Comparison of ENCODE assay signal across 8 mouse cellular contexts in the genomic region with DNA sequence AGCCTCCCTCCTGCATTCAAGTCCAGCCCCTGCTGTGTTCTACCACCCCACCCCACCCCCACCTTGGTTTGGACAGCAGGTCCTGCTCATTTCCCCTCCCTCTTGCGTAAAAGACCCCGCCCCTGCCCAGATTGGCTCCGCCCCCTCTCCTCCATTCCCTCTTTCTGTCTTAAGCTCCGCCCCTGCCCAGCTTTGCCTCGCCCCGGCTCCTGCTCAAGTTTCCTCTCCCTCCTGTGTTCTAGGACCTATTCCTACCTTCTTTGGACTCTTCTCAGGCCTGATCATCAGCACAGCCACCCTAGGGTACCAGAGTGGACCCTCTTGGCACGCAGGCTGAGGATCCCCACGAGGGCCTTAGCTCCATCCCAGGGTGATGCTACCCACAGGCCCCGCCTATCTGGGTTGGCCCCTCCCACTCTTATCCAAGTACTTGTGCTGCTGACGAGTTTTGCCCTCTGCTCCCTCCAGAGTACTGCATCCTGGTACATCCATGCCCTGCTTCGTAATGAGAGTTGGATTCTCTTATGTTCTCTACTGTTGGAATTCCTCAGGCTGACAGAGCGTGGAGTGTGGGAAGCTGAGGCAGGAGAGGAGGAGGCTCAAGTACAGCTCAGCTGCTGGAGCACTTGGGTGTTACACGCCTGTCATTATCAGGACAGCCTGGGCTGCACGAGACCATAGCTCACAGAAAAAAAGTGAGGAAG. TPM values are rescaled to one million over a fixed set of nuclear protein-coding genes. Genes with fewer than 3 reads are reported as not detected.
DNase-seq lines count a peak whose midpoint lies in the region; TF ChIP-seq lines count a peak whose summit lies in the region.

No protein-coding gene starts in this region.

- no peak for TF ChIP-seq RAD21 in CH12.LX (IDR thresholded peaks at IDR 0.05; ENCODE audit: low read depth, low read length)

- peak; percentile 92 for DNase-seq in heart, embryonic 10.5 days (ENCODE audit: low spot score)
- no peak for DNase-seq in heart, postnatal 10 days
- DNase-seq in CH12.LX (ENCODE audit: extremely low read depth), result peak; percentile 71
- DNase-seq in c-Kit-positive CD71-positive TER-119-positive erythroid progenitor cells, embryonic 14.5 days (ENCODE audit: low spot score), result peak; percentile 83
- peak; percentile 51 for DNase-seq in limb, embryonic 10.5 days (ENCODE audit: low spot score)
- peak; percentile 54 for DNase-seq in naive thymus-derived CD4-positive, alpha-beta T cell, adult 2 months (ENCODE audit: low read depth)
- no peak for DNase-seq in gastrocnemius, adult 8-10 months (ENCODE audit: low spot score in 2 of 2)
- DNase-seq in left cerebral cortex, postnatal 14 days (ENCODE audit: low spot score in 2 of 2), result no peak

- H3K4me1 ChIP-seq in heart, embryonic 10.5 days, result peaks cover 48% of the 10 kb centered on the region
- H3K4me1 ChIP-seq in CH12.LX (ENCODE audit: control insufficient read depth in 1 of 2, insufficient read depth in 2 of 2), result peaks cover 21 to 64% of the 10 kb centered on the region in 2 experiments
- H3K4me1 ChIP-seq in limb, embryonic 10.5 days, result peaks cover 57% of the 10 kb centered on the region

- H3K27ac ChIP-seq in heart, embryonic 10.5 days, result peak overlapping the region; percentile 56
- no peak overlapping the region for H3K27ac ChIP-seq in CH12.LX (ENCODE audit: insufficient read depth, low read depth)
- H3K27ac ChIP-seq in limb, embryonic 10.5 days, result 0 out of 2 replicates have a peak overlapping the region, but pooled peaks have one; percentile 27

- in situ Hi-C loops in CH12.LX (cut with MboI; ENCODE audit: low pct_ligation_motif_present, low pct_unique_long_range_greater_than_20kb, low sequenced_read_pairs), result no loop called here

- TF ChIP-seq EP300 in CH12.LX (IDR thresholded peaks at IDR 0.05; ENCODE audit: low read length), result no peak

- H3K9ac ChIP-seq in CH12.LX (ENCODE audit: insufficient read depth, low read depth), result no peak overlapping the region

- intact Hi-C loops in heart, postnatal 10 days (cut with DNase I), result loop anchor here (5.0 kb wide), 1 partner anchor 150 kb away; the partner anchor contains the start of gene Dus3l
- intact Hi-C loops in left cerebral cortex, postnatal 14 days (cut with DNase I), result no loop called here

- no peaks in the 10 kb centered on the region for H3K27me3 ChIP-seq in heart, embryonic 10.5 days (ENCODE audit: insufficient read depth, poor library complexity, severe bottlenecking)
- H3K27me3 ChIP-seq in CH12.LX (replicated peaks), result no peaks in the 10 kb centered on the region
- no peaks in the 10 kb centered on the region for H3K27me3 ChIP-seq in limb, embryonic 10.5 days (ENCODE audit: low read depth, poor library complexity, severe bottlenecking)

- no peaks in the 10 kb centered on the region for H3K9me3 ChIP-seq in heart, embryonic 10.5 days
- no peaks in the 10 kb centered on the region for H3K9me3 ChIP-seq in CH12.LX (replicated peaks; ENCODE audit: low read length)
- no peaks in the 10 kb centered on the region for H3K9me3 ChIP-seq in limb, embryonic 10.5 days (replicated peaks)

- H3K36me3 ChIP-seq in heart, embryonic 10.5 days, result peaks cover 41% of the 10 kb centered on the region
- peaks cover 39 to 47% of the 10 kb centered on the region in 2 experiments for H3K36me3 ChIP-seq in CH12.LX (replicated peaks in 1 of 2; ENCODE audit: control insufficient read depth in 1 of 2, insufficient read depth in 1 of 2, low read length in 1 of 2)
- peaks cover 46% of the 10 kb centered on the region for H3K36me3 ChIP-seq in limb, embryonic 10.5 days

- H3K79me2 ChIP-seq in CH12.LX (replicated peaks; ENCODE audit: control insufficient read depth, extremely low read depth, insufficient read depth, poor library complexity, severe bottlenecking), result peaks cover 54% of the 10 kb centered on the region

- no peak for TF ChIP-seq CTCF in CH12.LX (conservative IDR thresholded peaks at IDR 0.05 in 1 of 2, IDR thresholded peaks at IDR 0.05 in 1 of 2; ENCODE audit: low read depth in 2 of 2, low read length in 2 of 2)

- H3K4me3 ChIP-seq in heart, embryonic 10.5 days, result peak overlapping the region; percentile 39
- no peak overlapping the region for H3K4me3 ChIP-seq in CH12.LX (replicated peaks in 1 of 3; ENCODE audit: low read depth in 2 of 3, low read length in 2 of 3, poor library complexity in 1 of 3)
- peak overlapping the region; percentile 34 for H3K4me3 ChIP-seq in limb, embryonic 10.5 days

- TF ChIP-seq POLR2A in CH12.LX (IDR thresholded peaks at IDR 0.05; ENCODE audit: low read depth, low read length), result no peak

- dilution Hi-C loops in CH12.LX (cut with MboI; ENCODE audit: extremely low pct_ligation_motif_present, extremely low pct_unique_long_range_greater_than_20kb, low sequenced_read_pairs), result no loop called here

- no peak overlapping the region for H3K4me2 ChIP-seq in CH12.LX (ENCODE audit: insufficient read depth, low read depth, poor library complexity, severe bottlenecking)

- 13% methylated on average over 14 of the region's 14 CpGs for WGBS in heart, embryonic 10.5 days
- 11% methylated on average over 14 of the region's 14 CpGs for WGBS in limb, embryonic 10.5 days

TF ChIP-seq in CH12.LX, 34 proteins besides CTCF, POLR2A, EP300 and RAD21:
- TF ChIP-seq ETS1 (conservative IDR thresholded peaks at IDR 0.05; ENCODE audit: low read depth, low read length) (no peak), UBTF (IDR thresholded peaks at IDR 0.05; ENCODE audit: low read depth, low read length) (no peak), NRF1 (IDR thresholded peaks at IDR 0.05; ENCODE audit: low read depth, low read length) (no peak), MAX (IDR thresholded peaks at IDR 0.05; ENCODE audit: low read length) (no peak), ZMIZ1 (IDR thresholded peaks at IDR 0.05; ENCODE audit: low read depth, low read length) (no peak), HCFC1 (IDR thresholded peaks at IDR 0.05; ENCODE audit: low read depth, low read length) (no peak), MAZ (IDR thresholded peaks at IDR 0.05; ENCODE audit: low read depth, low read length) (no peak), SIN3A (IDR thresholded peaks at IDR 0.05; ENCODE audit: low read length) (no peak), CHD1 (IDR thresholded peaks at IDR 0.05; ENCODE audit: low read depth, low read length) (no peak), POLR2AphosphoS2 (IDR thresholded peaks at IDR 0.05; ENCODE audit: low read depth, low read length) (no peak), CHD2 (IDR thresholded peaks at IDR 0.05; ENCODE audit: low read length) (no peak), USF1 (IDR thresholded peaks at IDR 0.05; ENCODE audit: low read depth, low read length) (no peak), SMC3 (IDR thresholded peaks at IDR 0.05; ENCODE audit: low read depth, low read length) (no peak), IRF4 (IDR thresholded peaks at IDR 0.05; ENCODE audit: low read depth, low read length) (no peak), ZKSCAN1 (IDR thresholded peaks at IDR 0.05; ENCODE audit: borderline replicate concordance, low read depth, low read length) (no peak)

RNA-seq across cellular contexts. Expression of gene Rpl36, which starts 1.2 kb away (rescaled TPM):
- 1,286 and 1,339 TPM in 2 replicates for polyA plus RNA-seq in heart, embryonic 10.5 days (2016; fragmentation: Nextera tagmentation; extraction: Ambion mirVana)
- total RNA-seq in heart, postnatal 10 days (2021), result 100 to 1,000 TPM; 862 to 893 TPM
- total RNA-seq in CH12.LX (2012; rRNA removed) (4,187 and 4,995 TPM in 2 replicates), CH12.LX (2014; rRNA removed) (1,342 and 1,734 TPM in 2 replicates)
- 1,364 and 1,412 TPM in 2 replicates for polyA plus RNA-seq in CH12.LX (2012; ENCODE audit: insufficient read length, low read depth)
- polyA plus RNA-seq in limb, embryonic 10.5 days (2016; fragmentation: Nextera tagmentation; extraction: Ambion mirVana), result 1,560 and 1,788 TPM in 2 replicates
- 100 to 1,000 TPM; 576 to 726 (median 610) TPM for total RNA-seq in gastrocnemius, adult 8-10 months (2022)
- 100 to 1,000 TPM; 342 to 390 TPM for total RNA-seq in left cerebral cortex, postnatal 14 days (2021)

RNA-seq across cellular contexts. Expression of gene 2410015M20Rik, which starts 2.4 kb away (rescaled TPM):
- 261 and 317 TPM in 2 replicates for polyA plus RNA-seq in heart, embryonic 10.5 days (2016; fragmentation: Nextera tagmentation; extraction: Ambion mirVana)
- 100 to 1,000 TPM; 338 to 370 TPM for total RNA-seq in heart, postnatal 10 days (2021)
- total RNA-seq in CH12.LX (2012; rRNA removed) (249 and 272 TPM in 2 replicates), CH12.LX (2014; rRNA removed) (154 TPM in 2 replicates)
- 178 and 202 TPM in 2 replicates for polyA plus RNA-seq in CH12.LX (2012; ENCODE audit: insufficient read length, low read depth)
- polyA plus RNA-seq in limb, embryonic 10.5 days (2016; fragmentation: Nextera tagmentation; extraction: Ambion mirVana), result 205 and 206 TPM in 2 replicates
- total RNA-seq in gastrocnemius, adult 8-10 months (2022), result 100 to 1,000 TPM; 119 to 142 (median 131) TPM
- total RNA-seq in left cerebral cortex, postnatal 14 days (2021), result 100 to 1,000 TPM; 168 to 176 TPM

RNA-seq across cellular contexts. Expression of gene Lonp1, which starts 14.7 kb away (rescaled TPM):
- polyA plus RNA-seq in heart, embryonic 10.5 days (2016; fragmentation: Nextera tagmentation; extraction: Ambion mirVana), result 58.9 and 65.1 TPM in 2 replicates
- total RNA-seq in heart, postnatal 10 days (2021), result 10 to 100 TPM; 93.9 to 99.2 TPM
- total RNA-seq in CH12.LX (2012; rRNA removed) (115 and 151 TPM in 2 replicates), CH12.LX (2014; rRNA removed) (65.4 and 69.6 TPM in 2 replicates)
- 99.4 and 112 TPM in 2 replicates for polyA plus RNA-seq in CH12.LX (2012; ENCODE audit: insufficient read length, low read depth)
- 67.7 and 73.2 TPM in 2 replicates for polyA plus RNA-seq in limb, embryonic 10.5 days (2016; fragmentation: Nextera tagmentation; extraction: Ambion mirVana)
- 10 to 100 TPM; 63.0 to 69.4 (median 67.5) TPM for total RNA-seq in gastrocnemius, adult 8-10 months (2022)
- 10 to 100 TPM; 65.6 to 66.7 TPM for total RNA-seq in left cerebral cortex, postnatal 14 days (2021)

RNA-seq across cellular contexts. Expression of gene Catsperd, which starts 15.9 kb away (rescaled TPM):
- 0.30 and 0.38 TPM in 2 replicates for polyA plus RNA-seq in heart, embryonic 10.5 days (2016; fragmentation: Nextera tagmentation; extraction: Ambion mirVana)
- total RNA-seq in heart, postnatal 10 days (2021), result under 1 TPM in 1 of 2 experiments, not detected in 1; 0.22 TPM
- 0.21 and 0.25 TPM in 2 replicates for total RNA-seq in CH12.LX (2012; rRNA removed)
- total RNA-seq in CH12.LX (2014; rRNA removed), result 0.16 and 0.49 TPM in 2 replicates
- polyA plus RNA-seq in CH12.LX (2012; ENCODE audit: insufficient read length, low read depth), result 0.36 and 0.45 TPM in 2 replicates
- 0.54 and 1.0 TPM in 2 replicates for polyA plus RNA-seq in limb, embryonic 10.5 days (2016; fragmentation: Nextera tagmentation; extraction: Ambion mirVana)
- total RNA-seq in gastrocnemius, adult 8-10 months (2022), result not detected
- under 1 TPM; 0.49 to 0.62 TPM for total RNA-seq in left cerebral cortex, postnatal 14 days (2021)

RNA-seq across cellular contexts. Expression of gene Safb, which starts 27.4 kb away (rescaled TPM):
- polyA plus RNA-seq in heart, embryonic 10.5 days (2016; fragmentation: Nextera tagmentation; extraction: Ambion mirVana), result 106 and 128 TPM in 2 replicates
- total RNA-seq in heart, postnatal 10 days (2021), result 10 to 100 TPM; 96.8 to 97.6 TPM
- total RNA-seq in CH12.LX (2012; rRNA removed), result 75.9 and 88.5 TPM in 2 replicates
- 19.7 and 25.4 TPM in 2 replicates for total RNA-seq in CH12.LX (2014; rRNA removed)
- polyA plus RNA-seq in CH12.LX (2012; ENCODE audit: insufficient read length, low read depth), result 135 and 142 TPM in 2 replicates
- polyA plus RNA-seq in limb, embryonic 10.5 days (2016; fragmentation: Nextera tagmentation; extraction: Ambion mirVana), result 161 and 183 TPM in 2 replicates
- total RNA-seq in gastrocnemius, adult 8-10 months (2022), result 10 to 100 TPM; 29.6 to 46.7 (median 37.6) TPM
- total RNA-seq in left cerebral cortex, postnatal 14 days (2021), result 100 to 1,000 TPM; 136 to 137 TPM

Comparison
In these comparisons a context has a peak if more than half of its experiments do, and no peak if none do; other contexts are left out.
1. DNase-seq: peak in heart, embryonic 10.5 days (single experiment), CH12.LX (single experiment), c-Kit-positive CD71-positive TER-119-positive erythroid progenitor cells, embryonic 14.5 days (single experiment), limb, embryonic 10.5 days (single experiment) and naive thymus-derived CD4-positive, alpha-beta T cell, adult 2 months (single experiment); none in heart, postnatal 10 days (0 of 2), gastrocnemius, adult 8-10 months (0 of 2) and left cerebral cortex, postnatal 14 days (0 of 2).
2. H3K4me3 ChIP-seq: peak in heart, embryonic 10.5 days (single experiment) and limb, embryonic 10.5 days (single experiment); none in CH12.LX (0 of 3).